Mouse (Mus musculus): Measurements from ENCODE around the gene Lamp1.

Gene Lamp1

DNA sequence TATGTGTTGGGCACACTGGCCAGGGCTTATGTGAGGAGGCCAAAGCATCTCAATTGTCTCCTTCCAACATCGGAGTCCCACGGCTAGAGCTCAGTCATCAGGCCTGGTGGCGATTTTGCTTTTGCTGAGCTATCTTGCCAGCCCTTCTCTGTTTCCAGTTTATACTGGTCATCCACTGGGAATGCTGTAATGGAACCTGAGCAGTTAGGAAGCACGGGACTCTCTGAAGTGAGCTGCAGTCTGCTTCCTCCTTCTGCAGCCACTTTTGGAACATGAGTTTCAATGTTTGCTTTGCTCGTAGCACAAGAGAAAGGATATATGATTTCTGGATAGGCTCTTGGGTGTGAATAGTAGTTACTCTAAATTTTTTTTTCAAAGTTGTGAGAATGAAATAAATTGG lies 5.4 kb downstream of the Lamp1 start:
- DNase-seq, result no peak

DNA sequence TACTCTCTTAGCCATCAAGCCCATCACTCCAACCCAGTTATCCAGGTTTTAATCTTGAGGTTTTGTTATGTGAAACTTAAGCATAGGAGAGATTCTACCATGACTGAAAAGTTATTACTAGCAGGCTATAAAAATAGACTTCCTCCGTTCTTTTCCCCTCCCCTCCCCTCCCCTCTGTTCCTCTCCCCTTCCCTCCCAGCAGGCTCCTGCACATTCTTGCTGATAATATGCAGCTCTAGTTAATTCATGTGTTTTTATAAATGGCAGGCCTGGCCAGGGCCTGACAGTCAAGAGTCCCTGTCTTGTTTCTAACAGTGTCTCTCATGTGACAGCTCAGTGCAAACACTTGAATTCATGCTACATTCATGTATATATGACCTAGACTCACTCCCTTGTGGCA lies 11.5 kb downstream of the Lamp1 start:
- no peak for DNase-seq

DNA sequence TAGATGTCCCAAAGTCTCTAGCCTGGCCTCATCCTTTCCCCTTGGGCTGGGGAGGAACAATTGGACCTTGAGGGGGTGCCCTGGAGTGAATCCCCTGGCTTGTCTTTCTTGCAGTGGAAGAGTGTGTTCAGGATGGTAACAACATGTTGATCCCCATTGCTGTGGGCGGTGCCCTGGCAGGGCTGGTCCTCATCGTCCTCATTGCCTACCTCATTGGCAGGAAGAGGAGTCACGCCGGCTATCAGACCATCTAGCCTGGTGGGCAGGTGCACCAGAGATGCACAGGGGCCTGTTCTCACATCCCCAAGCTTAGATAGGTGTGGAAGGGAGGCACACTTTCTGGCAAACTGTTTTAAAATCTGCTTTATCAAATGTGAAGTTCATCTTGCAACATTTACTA lies 15.3 kb downstream of the Lamp1 start:
- no peak for DNase-seq

DNA sequence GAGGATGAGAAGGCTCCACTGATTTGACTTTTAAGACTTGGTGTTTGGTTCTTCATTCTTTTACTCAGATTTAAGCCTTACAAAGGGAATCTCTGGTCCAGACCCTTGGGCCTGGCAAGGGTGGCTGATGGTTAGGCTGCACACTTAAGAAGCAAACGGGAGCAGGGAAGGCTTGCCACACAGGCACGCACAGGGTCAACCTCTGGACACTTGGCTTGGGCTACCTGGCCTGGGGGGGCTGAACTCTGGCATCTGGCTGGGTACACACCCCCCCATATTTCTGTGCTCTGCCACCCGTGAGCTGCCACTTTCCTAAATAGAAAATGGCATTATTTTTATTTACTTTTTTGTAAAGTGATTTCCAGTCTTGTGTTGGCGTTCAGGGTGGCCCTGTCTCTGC lies 15.8 kb downstream of the Lamp1 start:
- no peak for DNase-seq

DNA sequence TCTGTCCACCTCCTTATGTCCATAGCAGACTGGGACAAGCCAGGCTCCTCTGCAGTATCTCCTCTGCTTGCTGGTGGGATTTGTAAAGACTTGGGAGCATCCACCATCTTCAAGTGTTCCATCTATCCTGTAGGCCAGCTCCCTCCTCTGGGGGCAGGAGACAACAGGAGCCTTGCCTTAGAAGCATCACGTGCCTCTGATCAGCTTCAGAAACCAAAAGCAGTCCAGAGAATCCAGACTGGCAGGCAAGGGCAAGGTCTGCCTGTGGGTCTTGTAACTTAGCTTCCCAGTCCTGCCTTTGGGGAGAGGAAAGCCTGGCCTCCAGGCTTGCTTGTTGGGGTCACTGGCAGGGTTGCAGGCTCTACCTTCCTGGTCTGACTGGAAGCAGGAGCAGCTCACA lies 16.7 kb downstream of the Lamp1 start:
- no peak for DNase-seq

DNA sequence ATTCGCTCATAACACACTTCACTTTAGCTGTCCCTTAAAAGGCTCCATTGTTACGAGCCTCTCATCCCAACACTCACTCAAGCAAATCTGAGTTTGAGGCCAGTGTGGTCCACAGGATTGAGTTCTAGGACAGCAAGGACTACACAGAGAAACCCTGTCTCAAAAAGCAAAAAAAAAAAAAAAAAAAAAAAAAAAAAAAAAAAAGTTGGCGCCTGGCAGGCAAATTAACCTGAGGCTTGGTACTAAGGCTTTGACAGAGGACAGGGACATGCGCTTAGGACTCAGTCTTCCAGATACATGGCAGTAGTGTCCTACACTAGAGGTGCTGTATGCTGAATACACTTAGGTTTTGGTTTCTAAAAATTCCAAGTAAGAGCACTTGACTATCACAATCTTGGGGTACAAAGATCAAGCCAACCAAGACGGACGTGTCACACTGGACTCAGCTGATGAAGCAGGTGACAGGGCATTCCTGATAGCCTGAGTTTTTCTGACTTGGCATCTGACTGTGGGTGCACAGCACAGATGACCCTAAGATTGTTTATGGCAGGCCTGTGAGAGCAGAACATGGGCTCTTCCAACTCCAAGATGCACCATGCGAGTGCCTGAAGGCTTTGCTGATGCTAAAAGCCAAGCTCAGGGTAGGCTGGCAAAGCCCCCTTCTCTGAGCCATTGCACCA lies 18.4 kb downstream of the Lamp1 start:
- no peak for DNase-seq

DNA sequence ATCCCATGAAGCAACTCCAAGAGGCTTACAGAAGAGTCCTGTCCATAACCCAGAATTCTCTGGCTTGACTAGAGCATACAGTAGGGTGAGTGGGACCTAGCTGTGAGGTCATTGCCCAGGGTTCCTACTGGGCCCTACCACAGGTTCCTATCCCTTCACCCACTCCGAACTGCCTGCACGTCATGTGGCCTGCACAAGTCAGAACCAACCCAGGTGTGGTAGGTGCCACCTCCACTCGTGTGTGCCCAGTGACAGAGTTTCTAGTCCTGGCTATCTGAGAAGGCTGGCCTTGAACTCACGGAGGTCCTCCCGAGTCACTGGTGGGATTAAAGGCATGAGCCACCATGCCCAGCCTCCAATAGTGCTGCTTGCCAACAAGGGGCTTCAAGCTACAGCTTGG lies 19.2 kb downstream of the Lamp1 start:
- no peak for DNase-seq

DNA sequence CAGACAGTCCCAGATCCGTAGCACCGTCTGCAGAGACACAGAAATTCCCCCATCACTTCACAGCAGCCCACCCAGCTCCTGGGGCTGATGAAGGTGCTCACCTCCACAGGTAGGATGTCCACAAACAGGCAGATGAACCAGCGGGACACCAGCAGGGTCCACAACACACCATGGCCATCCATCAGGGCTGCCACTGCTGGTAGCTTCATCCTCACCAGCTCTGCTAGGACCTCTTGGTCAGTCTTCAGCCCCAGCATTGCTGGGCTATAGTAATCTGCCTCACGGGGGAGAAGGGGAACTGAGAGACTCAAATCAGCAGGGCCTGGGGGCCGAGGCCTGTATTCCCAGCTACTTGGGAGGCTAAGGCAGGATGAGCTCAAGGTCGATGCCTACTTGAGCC lies 20.5 kb downstream of the Lamp1 start:
- DNase-seq, result no peak

DNA sequence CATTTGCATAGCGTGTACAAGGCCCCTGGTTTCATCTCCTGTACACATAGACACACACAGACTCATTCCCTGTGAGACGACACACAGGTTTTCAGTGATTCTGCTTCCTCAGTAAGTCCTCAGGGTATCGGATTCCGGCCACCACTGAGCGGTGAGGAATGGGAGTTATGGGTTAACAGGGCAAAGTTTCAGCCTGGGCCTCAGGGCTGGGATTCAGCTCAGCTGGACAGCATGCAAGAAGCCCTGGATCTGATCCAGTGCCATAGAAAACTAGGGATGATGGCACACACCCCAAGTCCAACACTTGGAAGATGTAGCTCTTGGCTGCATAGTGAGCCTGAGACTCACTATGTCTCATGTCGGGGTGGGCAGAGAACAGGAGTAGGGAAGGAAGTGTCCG lies 21.0 kb downstream of the Lamp1 start:
- DNase-seq, result no peak

DNA sequence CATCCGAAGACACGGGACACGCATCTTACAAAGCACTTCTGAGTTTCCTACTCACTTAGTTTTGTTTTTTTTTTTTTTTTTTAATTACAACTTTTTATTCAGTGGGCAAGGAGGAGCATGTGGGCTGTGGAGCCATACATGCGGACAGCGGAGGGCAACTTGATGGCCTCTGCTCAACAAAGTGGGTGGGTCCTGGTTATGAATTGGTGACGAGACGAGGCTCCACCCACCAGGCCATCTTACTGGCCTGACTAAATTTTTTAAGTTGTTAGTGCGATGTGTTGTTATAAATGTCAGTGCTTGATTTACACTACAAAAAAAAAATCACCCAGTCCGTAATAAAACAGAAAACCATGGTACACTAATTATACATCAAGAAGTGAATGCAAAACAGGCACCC lies 21.4 kb downstream of the Lamp1 start:
- DNase-seq, result no peak

DNA sequence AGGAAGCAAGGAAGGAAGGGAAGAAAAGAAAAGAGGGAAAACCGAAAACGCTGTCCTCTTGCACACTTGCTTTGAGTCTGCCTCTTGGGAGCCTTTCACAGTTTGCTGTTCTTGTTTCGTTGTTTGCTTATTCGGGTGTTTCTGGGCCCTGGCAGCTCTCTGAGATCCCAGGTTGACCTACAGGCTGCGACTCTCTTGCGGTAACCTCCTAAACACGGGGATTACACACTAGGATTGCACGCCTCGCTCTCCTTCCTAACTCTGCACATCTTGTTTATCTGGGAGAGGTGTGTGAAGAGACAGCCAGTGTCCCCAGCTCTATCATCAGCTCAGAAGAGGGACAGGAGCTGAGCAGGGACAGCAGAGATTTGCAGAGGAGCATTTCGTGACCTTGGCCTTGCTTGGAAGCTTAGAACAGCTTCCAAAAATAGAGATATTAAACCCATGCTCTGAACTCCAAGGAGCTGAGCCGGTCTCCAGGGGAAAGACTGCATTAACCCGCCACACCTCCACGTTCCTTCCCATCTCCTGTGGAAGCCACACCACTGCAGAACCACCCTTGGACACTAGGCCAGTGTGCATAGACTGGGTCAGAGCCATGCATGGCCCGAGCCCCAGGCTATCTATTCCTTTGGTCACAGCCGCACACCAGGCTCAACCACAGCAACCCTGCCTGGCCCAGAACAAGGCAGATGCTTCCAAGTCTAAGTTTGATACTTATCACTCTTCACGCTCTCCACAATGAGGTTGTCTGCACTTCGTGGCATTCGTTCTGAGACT lies 22.1 kb downstream of the Lamp1 start:
- DNase-seq, result no peak

DNA sequence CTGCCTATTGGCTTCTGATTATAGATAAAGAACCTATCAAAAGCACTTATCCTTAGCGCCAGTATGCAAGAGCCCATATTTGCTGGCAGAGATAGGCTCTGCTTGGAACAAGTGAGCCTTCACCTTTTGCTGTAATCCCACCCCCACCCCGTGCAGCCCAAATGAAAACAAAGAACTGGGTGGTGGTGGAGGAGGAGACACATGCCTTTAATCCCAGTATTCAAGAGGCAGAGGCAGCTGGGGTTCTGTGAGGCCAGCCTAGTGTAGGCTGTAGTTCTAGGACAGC lies 22.7 kb downstream of the Lamp1 start:
- no peak for DNase-seq

DNA sequence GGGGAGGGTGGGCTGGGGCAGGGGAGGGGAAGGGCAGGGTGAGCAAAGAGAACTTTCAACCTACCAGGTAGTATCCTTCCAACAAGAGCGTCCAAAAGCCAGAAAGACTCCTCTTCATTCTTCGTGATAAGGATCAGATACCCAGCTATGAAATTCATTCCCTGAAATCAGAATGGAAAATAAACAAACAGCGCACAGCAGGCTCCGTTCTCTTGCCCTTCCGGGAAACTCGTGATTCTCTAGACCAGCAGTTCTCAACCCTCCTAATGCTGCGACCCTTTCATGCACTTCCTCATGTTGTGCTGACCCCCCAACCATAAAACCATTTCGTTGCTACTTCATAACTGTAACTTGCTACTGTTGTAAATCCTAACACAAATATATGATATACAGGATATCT lies 27.9 kb downstream of the Lamp1 start:
- no peak for DNase-seq

DNA sequence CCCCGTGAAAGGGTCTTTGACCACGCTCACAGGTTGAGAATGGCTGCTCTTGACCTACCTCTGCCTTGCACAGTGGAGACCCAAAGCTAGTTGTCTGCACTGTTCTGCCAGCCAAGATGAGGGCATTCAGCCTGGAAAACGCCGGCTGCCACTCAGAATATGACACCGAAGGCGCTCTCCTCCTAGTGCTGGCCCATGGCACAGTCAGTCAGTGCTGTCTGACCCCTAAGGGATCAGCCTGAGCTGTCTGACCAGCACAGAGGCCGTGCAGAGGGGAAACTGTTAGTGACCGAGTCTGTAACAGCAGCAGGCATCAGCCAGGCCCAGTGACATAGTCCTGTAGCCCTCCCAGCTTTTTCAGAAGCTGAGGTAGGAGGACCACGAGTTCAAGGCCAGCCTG lies 28.3 kb downstream of the Lamp1 start:
- no peak for DNase-seq

DNA sequence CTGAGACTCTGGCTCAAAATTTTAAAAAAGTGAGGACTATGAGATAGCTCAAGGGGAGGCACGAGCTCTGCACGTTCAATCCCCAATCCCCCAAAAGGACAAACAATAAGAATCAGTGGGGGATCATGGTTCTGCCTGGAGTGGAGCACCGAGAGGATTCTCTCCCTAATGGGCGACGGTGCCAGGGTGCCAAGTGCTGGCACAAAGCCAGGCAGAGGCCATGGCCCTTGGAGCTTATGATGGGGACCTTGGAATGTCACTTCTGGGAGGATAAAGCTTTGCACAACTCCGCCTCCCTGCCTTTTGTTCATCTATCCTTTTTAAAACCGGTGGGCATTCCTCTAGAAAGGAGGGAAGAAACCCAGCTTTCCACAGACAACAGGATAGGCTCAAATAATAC lies 28.7 kb downstream of the Lamp1 start:
- DNase-seq, result no peak

DNA sequence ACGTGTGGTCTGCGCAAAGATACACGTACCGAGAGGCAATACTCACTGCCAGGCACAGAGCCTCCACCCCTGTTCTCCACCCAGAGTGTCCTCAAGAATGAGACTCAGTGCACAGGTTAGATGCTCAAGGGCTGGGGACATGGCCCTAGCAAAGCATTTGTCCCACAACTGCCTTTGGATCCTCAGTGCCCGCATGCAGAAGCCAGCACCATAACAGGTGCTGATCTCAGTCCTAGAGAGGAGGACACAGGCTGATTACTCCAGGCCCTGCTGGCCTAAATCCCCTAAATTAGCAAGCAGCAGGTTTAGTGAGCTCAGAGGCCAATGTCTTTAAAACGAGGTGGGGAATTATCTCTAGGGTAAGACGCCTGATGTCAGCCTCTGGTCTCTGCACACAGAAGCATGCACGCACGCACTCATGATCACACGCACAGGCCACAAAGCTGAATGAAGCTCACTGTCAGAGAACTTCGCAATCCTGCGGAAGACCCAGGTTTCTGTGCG lies 29.1 kb downstream of the Lamp1 start:
- DNase-seq, result no peak

DNA sequence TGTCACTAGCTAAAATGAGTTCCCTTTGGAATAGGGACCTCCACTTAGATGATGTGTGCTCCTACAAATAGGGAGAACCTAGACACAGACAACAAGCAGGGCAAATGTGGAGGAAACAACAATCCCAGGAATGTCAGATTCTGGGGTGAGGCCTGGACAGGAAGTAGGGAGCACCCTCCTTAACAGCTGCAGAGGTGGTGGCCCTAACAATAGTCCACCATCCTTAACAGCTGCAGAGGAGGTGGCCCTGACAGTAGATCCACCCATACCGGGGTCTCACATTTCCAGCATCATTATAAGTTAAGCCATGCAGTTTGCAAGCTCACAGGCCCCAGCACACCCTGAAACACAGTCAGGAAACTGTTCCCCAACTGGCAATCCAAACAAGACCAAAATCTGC lies 29.9 kb downstream of the Lamp1 start:
- DNase-seq, result no peak

DNA sequence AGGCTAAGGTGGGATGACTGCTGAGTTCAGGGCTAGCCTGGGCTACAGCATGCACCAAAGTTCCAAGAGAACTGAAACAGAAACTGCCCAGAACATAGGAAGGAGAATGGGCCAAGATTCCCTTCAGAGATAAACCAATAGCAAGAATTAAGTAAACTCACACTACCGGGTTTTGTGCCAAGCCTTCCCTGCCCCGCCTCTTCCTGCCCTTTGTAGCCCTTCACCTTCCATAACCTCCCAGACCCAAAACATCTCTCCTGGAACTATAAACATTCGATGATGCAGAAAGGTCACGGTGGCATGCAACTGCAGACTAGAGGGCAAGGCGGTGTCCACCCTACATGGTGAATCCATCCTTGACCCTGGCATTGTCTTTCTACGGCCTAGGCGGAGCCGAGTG lies 31.3 kb downstream of the Lamp1 start:
- peak; percentile 53 to 72 for DNase-seq

DNA sequence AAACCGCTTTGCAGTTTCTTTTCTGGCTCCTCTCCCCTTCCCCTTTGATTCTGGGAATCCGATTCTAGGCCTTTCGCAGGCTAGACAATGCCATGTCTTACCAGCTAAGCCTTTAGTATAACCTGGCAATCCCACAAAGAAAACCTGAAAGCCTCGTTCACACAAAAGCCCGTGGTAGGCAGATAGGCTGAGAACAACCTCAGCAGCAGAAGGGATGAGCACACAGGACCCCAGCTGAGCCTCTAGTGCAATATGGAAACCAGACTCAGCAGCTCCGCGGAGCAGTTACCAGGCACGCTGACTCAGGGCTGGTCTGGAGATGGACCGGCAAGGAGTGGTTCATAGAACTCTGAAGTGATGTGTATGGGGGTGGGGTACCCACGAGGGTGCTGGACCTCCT lies 35.9 kb downstream of the Lamp1 start:
- no peak for DNase-seq

DNA sequence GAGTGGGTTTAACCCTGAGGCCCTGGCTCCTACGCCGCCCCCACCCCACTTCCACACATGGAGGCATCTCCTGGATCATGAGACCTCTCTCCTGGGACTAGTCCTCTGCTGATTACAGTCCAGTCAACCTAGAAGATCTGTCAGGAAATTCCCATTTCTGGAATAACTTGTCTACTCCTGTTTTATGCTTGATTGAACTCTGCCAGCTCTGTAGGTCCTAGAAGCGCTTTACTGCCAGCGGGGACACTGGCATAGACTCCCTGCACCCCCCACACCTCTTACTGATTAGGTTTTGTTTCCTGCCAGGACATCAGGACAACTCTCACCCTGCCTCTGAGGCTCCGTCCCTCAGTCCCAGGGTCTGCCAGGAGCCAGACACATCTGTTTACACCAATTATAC lies 38.5 kb downstream of the Lamp1 start:
- no peak for DNase-seq

DNA sequence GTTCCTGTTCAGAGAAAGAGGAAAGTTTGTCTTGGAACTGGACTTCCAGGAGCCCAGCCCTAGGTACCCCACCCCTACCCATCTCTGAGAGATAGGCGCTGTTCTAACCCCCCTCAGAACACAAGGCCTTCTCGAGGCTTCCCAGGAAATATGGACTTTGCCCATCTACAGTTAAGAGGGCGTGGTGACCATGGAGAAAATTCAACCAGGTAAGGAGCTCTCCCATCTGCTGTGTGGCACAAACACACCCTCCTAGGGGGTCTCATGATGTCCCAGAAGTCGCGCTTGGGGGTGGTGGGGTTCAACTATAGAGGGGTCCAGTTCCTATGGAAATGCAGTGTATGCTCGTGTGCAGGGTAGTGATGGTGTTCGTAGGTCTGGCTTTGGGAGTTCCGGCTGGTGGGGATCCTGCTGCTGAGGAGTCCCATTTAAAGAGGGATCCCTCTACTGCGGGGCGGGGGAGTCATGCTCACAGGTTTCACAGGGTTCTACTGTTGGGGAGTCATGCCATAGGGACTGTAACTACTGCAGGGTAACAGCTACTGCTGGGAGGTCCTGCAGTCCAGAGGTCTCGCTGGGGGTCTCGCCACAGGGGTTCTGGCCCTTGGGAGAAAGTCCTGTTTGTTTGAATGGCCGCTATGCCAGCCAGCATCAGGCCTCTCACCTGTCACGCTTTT lies 40.6 kb downstream of the Lamp1 start:
- DNase-seq, result no peak

DNA sequence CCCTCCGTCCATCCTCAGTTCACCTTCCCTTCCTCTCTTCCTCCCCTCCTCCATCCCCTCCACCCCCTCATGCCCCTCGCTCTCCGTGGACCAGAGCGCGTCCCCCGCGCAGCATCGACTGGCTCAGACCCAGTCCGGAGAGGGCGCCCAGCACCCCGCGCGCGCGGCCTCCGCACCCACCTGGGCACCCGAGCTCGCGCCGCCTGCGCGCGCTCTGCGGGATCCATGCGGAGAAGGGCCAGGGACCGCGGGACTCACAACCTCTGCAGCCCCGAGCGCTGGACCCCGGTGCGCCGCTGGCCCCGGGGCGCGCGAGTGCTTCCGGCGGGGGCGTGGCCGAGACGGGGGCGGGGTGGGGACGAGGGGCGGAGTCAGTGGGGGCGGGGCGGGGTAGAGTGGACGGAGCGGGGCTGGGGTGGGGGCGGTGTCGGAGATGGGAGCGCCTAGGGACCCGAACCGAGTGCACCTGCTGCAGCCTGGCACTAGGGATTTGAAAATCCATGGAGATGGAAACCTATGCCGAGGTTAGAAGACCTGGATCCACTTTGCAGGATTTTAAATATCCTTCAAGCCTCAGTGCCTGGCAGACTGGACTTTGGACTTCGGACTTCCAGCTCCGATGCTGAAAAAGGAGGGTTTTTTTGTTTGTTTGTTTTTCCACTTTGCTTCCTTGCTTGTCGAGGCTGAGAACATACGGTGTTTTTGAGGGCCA lies 41.5 kb downstream of the Lamp1 start, which contains the start of gene Grtp1:
Gene Grtp1, minus strand, starts transcription at position 320 of the 712 bp plus-strand sequence.
- peak; percentile 49 to 52 for DNase-seq

DNA sequence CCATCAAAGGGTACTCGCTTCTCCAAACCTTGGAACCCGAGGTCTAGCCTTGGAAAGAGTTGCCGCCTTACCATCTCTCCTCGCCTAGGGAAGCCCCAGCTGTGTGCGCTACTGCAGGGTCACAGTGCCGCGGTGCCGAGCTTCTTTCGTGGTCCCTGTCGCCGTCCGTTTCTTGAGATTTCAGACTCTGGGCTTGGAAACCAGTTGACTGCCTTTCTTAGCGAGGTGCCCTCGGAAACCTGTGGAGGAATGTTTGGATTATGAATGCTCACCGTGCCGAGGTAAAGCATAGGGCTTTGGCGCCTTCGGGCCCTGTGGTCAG lies 42.0 kb downstream of the Lamp1 start:
- DNase-seq, result no peak

DNA sequence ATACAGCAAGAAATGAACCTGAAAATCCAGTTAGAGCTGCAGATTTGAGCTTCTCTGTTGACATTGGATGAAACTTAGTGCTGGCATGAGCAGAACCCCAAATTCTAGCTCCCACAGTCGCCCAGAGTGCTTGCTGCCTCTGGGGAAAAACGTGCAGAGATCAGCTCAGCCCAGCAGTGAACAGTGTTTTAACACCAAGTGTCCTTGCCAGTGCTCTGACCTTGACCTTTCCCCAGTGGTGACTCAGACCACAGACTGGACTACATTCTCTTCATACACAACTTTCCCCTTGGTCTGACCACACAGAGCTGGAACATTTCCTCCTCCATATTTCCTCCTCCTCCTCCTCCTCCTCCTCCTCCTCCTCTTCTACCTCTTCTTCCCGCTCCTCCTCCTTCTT lies 43.1 kb downstream of the Lamp1 start:
- no peak for DNase-seq
